Mouse (Mus musculus) A20 (cell line): ENCODE data around the gene Vangl2.
A peak's percentile ranks its signal among the peaks of the same experiment; 100 is the strongest.

ENCODE experiments used
- DNase-seq: peaks from one replicate; pipeline ENCODE4 v3.0.0-alpha.2; 2011; ENCODE audit warnings: low read depth, low spot score

The Vangl2 gene

DNA sequence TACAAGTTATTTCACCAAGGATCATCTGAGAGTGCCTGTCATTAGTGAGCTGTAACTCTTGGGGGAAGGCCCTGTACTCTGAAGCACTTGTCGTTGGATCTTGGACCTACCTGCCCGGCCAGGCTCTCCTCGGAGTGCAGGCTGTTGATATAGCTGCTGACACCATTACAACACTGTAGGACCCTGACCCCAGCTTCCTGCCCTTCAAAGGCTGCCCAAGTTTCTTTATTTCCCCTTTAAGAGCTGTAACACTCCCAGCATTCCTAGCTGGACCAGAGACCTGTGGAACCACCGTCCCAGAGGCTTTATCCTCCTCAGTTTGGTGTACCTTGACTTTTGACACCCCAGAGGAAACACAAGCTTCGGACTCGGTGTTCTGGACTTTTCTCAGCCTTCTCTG is 59.0 kb downstream of the Vangl2 start:
- no peak for DNase-seq

DNA sequence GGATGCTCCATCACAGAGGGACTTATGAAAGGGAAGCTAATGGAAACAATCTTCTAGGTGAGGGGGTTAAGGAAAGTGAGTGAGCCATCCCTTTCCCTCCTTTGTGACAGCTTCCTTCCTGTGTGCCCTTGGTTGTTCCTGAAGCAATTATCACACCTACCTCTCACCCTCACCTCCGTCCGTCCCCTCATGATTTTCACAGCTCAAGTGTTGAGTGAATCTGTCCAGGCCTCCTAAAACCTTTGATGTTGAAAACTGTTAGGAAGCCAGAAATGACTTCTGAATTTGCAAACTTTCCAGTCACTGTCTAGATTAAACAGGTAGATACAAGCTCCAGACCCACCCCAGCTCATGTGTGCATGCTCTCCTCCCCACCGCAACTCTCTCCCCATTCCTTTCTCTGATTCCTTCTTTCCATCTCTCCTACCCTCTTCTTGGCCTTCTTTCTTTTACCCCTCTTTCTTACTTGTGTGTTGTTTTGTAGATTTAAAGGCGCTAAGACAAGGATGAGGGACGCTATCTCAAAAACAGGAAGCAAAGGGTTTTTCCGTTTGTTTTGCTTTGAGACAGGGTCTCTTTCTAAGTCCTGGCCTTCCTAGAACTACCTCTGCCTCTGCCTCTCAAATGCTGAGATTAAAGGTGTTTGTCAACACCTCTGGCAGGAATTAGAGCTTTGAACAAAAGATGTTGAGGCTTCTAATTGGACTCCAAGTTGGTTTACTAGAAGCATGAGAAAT is 62.0 kb downstream of the Vangl2 start:
- no peak for DNase-seq

GRCm38 (mm10) chr1:171963613-171964012 is 64.6 kb downstream of the Vangl2 start:
- no peak for DNase-seq

DNA sequence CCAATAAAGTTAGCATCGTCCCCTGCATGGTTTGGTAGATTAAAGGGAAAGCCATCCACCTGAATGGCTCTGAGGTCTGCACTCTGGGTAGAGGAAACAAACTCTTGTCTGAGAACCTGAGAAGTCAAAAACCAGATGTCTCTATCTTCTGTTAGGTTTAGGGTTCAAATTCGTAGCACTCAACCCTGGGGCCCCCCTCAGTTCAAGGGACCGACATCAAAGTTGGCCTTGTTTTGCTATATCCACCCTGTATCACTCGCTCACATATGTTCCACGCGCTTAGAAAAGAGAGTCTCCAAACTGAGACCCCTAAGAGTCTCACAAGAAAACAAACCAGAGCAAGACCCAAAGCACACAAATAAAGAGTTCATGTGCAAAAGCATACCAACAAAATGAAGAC is 66.5 kb downstream of the Vangl2 start:
- no peak for DNase-seq

DNA sequence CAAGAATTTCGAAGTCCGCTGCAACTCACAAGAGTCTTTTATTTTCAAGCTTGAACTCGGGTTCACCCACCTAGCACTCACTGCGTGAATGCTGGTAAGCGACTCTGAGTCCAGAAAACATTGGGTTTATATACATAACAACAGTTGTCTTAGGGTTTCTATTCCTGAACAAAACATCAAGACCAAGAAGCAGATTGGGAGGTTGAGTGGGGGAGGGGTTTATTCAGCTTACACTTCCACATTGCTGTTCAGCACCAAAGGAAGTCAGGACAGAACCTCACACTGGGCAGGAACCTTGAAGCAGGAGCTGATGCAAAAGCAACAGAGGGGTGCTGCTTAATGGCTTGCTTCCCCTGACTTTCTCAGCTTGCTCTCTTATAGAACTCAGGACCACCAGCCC is 67.5 kb downstream of the Vangl2 start:
- no peak for DNase-seq

DNA sequence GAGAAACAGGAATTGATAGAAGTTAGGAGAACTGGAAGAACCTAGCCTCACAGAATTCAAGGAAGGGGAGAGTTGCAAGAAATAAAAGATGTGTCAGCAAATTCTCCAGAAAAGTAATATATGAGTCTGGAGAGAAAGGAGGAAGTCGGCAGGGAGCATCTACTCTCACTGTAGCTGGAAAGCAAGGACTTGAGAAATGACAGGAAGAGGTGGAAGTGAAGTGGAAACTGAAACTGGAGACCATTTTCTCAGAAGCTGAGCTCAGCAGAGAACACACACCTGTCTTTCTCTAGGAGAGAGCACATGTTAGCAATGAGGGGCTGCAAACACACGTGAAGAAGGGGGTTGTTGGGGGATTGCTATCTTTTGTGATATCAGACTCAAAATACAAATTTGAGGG is 70.8 kb downstream of the Vangl2 start:
- peak; percentile 55 for DNase-seq

DNA sequence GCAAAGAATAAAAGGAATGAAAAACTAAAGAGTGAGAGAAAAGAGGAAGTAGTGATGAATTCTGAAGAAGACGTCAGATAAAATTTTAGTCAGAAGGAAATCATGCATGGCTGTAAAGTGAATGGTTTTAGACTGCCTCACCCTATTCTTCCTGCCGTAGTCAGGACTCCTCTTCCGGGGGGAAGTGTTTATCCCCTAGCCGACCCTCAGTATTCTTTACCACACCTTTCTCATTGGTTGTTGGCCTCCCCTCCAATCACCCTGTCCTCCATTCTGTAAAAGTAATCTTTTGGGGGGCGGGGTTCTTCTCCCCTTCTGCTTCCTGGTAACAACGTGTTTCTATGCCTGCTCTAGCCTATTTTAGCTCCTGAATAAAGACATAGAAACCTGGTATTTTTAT is 73.2 kb downstream of the Vangl2 start:
- peak; percentile 80 for DNase-seq
